Mouse (Mus musculus): ENCODE results near the gene Rufy2. TPM values are rescaled to one million over a fixed set of nuclear protein-coding genes. Genes with fewer than 3 reads are reported as not detected.

Gene Rufy2
- polyA plus RNA-seq, 1 experiment from 2014 or later, result 35.3 TPM

DNA sequence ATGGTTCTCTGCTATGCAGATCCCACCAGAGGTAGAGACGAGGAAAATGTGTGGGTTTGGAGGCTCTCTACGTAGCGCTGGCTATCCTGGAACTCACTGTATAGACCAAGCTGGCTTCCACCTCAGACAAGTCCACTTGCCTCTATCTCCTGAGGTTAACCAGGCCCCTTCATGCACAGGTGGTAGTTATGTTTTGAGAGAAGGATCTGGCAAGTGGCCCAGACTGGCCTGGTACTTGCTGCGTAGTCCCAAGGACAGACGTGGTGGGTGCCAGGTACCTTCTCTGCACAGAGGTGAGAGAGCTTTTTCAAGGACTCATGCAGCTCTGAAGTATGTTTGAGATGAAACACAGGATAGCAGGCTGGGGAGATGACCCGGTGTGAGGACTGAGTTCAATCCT, 4.5 kb downstream of the Rufy2 start:
- no peaks in the 10 kb centered on the region for H3K27me3 ChIP-seq
- H3K9ac ChIP-seq, result no peak overlapping the region
- peaks cover 63% of the 10 kb centered on the region for H3K36me3 ChIP-seq
- H3K9me3 ChIP-seq, result no peaks in the 10 kb centered on the region
- 92% methylated on average over 6 of the region's 6 CpGs for WGBS
- H3K4me2 ChIP-seq, result no peak overlapping the region
- ATAC-seq (ENCODE audit: insufficient number of reproducible peaks, insufficient read depth, low FRiP score, low TSS enrichment, low read depth), result no peak
- no peak overlapping the region for H3K4me3 ChIP-seq
- no peak overlapping the region for H3K27ac ChIP-seq
- peaks cover 10% of the 10 kb centered on the region for H3K4me1 ChIP-seq

GRCm38 (mm10) chr10:62987341-62987740, 7.3 kb downstream of the Rufy2 start:
- no peak overlapping the region for H3K9ac ChIP-seq
- H3K36me3 ChIP-seq, result peaks cover 88% of the 10 kb centered on the region

DNA sequence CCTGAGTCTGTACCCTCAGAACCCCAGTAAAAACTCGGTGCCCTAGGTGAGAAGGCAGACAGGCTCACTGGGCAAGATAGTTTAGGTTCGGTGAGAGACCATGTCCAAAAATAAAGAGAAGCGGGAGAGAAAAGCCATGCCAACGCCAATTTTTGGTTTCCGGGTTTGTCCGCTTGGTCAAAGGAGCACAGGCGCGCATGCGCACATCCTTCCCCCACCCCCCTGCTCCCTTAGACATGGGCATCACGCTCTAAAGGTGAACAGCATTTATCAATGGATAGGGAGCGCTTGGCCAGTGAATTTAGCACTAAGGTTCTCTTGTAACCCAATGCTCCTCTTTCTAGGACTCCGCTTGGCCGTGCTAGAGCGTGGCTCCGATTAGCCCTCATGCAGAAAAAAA, 10.6 kb downstream of the Rufy2 start:
- 91% methylated on average over 15 of the region's 15 CpGs for WGBS
- H3K4me1 ChIP-seq, result no peaks in the 10 kb centered on the region

More at GRCm38 (mm10) chr10:62987341-62987740, 7.3 kb downstream of the Rufy2 start:
- no peak overlapping the region for H3K4me3 ChIP-seq
- no peak overlapping the region for H3K4me2 ChIP-seq
- H3K27ac ChIP-seq, result no peak overlapping the region
- no peaks in the 10 kb centered on the region for H3K4me1 ChIP-seq
- no peaks in the 10 kb centered on the region for H3K27me3 ChIP-seq
- ATAC-seq (ENCODE audit: insufficient number of reproducible peaks, insufficient read depth, low FRiP score, low TSS enrichment, low read depth), result peak; percentile 26; the same call in 1 of the 2 replicates
- no peaks in the 10 kb centered on the region for H3K9me3 ChIP-seq
- 27% methylated on average over 3 of the region's 3 CpGs for WGBS

GRCm38 (mm10) chr10:62993991-62994390, 14.0 kb downstream of the Rufy2 start:
- WGBS, result 88% methylated on average over 7 of the region's 9 CpGs
- Histone ChIP-seq H3K4me1 (no peaks in the 10 kb centered on the region), H3K9me3 (no peaks in the 10 kb centered on the region), H3K9ac (no peak overlapping the region), H3K4me3 (no peak overlapping the region), H3K27me3 (no peaks in the 10 kb centered on the region), H3K27ac (no peak overlapping the region), H3K4me2 (no peak overlapping the region), H3K36me3 (peaks cover 90% of the 10 kb centered on the region)
- ATAC-seq (ENCODE audit: insufficient number of reproducible peaks, insufficient read depth, low FRiP score, low TSS enrichment, low read depth), result no peak

More for the DNA sequence above, 10.6 kb downstream of the Rufy2 start:
- H3K4me3 ChIP-seq, result no peak overlapping the region
- ATAC-seq (ENCODE audit: insufficient number of reproducible peaks, insufficient read depth, low FRiP score, low TSS enrichment, low read depth), result no peak
- H3K4me2 ChIP-seq, result no peak overlapping the region
- H3K9ac ChIP-seq, result no peak overlapping the region
- H3K27ac ChIP-seq, result no peak overlapping the region
- H3K36me3 ChIP-seq, result peaks cover 90% of the 10 kb centered on the region
- no peaks in the 10 kb centered on the region for H3K9me3 ChIP-seq
- no peaks in the 10 kb centered on the region for H3K27me3 ChIP-seq

GRCm38 (mm10) chr10:63000584-63000983, 20.6 kb downstream of the Rufy2 start:
- 71% methylated on average over 9 of the region's 9 CpGs for WGBS

DNA sequence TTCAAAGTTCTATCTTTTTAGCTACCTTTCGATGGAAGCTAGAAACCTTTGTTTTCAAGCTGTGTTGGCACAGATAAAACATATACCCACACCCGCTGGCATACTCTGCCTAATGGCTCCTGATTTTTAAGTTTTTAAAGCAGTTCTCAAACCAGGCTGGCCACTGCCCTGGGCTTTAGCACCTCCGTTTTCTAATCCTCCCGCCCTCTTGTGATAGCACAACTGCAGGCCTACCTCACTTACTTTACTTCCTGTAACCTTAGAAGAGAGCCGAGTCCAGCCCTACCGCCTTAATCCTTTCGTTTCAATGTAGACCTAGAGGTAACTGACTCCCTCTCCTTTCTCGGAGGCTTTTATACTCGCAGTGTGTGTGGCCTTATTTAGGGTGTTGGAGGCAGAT, 23.2 kb downstream of the Rufy2 start:
- WGBS, result 61% methylated on average over 9 of the region's 9 CpGs
- no peak overlapping the region for H3K4me3 ChIP-seq
- ATAC-seq (ENCODE audit: insufficient number of reproducible peaks, insufficient read depth, low FRiP score, low TSS enrichment, low read depth), result no peak
- H3K27me3 ChIP-seq, result no peaks in the 10 kb centered on the region
- H3K36me3 ChIP-seq, result peaks cover 89% of the 10 kb centered on the region
- H3K9ac ChIP-seq, result no peak overlapping the region
- no peak overlapping the region for H3K4me2 ChIP-seq
- no peaks in the 10 kb centered on the region for H3K9me3 ChIP-seq
- H3K4me1 ChIP-seq, result no peaks in the 10 kb centered on the region
- no peak overlapping the region; the same call in 1 of the 2 replicates for H3K27ac ChIP-seq

More at GRCm38 (mm10) chr10:63000584-63000983, 20.6 kb downstream of the Rufy2 start:
- Histone ChIP-seq H3K27me3 (no peaks in the 10 kb centered on the region), H3K9ac (no peak overlapping the region), H3K4me2 (no peak overlapping the region), H3K4me3 (no peak overlapping the region), H3K4me1 (no peaks in the 10 kb centered on the region), H3K36me3 (peaks cover 88% of the 10 kb centered on the region), H3K27ac (no peak overlapping the region), H3K9me3 (no peaks in the 10 kb centered on the region)
- no peak for ATAC-seq (ENCODE audit: insufficient number of reproducible peaks, insufficient read depth, low FRiP score, low TSS enrichment, low read depth)

DNA sequence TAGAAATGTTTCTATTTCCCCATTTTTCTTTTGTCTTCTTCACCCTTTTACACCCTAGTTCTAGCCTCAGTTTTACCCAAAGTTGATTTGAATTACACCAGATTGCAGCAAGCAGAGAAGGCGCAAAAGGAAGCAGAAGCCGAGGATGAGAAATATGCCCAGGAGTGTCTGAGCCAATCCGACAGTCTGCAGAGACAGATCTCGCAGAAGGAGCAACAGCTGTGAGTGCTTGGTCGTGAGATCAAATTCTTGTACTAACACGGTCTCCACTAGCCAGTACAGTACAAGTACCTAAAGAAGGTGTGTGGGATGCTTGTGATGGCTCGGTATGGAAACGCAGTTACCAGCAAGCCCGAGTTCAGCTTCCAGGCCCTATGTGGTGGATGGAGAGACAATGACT, 24.5 kb downstream of the Rufy2 start:
- no peak for ATAC-seq (ENCODE audit: insufficient number of reproducible peaks, insufficient read depth, low FRiP score, low TSS enrichment, low read depth)
- WGBS, result 90% methylated on average over 9 of the region's 9 CpGs
- no peak overlapping the region for H3K4me2 ChIP-seq
- H3K27ac ChIP-seq, result no peak overlapping the region
- peaks cover 92% of the 10 kb centered on the region for H3K36me3 ChIP-seq
- H3K9me3 ChIP-seq, result no peaks in the 10 kb centered on the region
- no peak overlapping the region for H3K9ac ChIP-seq
- no peak overlapping the region for H3K4me3 ChIP-seq
- no peaks in the 10 kb centered on the region for H3K4me1 ChIP-seq
- no peaks in the 10 kb centered on the region for H3K27me3 ChIP-seq

DNA sequence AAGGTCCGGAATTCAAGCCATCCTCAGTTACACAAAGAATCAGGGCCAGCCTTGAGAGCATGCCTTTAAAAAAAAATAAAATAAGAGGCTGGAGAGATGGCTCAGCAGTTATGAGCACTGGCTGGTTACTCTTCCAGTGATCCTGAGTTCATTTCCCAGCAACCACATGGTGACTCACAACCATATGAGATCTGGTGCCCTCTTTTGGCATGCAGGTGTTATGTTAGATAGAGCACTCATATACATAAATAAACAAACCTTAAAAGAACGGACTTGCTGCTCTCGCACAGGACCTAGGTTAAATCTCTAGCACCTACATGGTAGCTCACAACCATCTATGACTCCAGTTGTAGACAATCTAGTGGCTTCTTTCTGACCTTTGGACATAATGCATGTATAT, 28.2 kb downstream of the Rufy2 start:
- Histone ChIP-seq H3K9me3 (no peaks in the 10 kb centered on the region), H3K36me3 (peaks cover 90% of the 10 kb centered on the region), H3K4me2 (no peak overlapping the region), H3K27ac (no peak overlapping the region), H3K4me1 (no peaks in the 10 kb centered on the region), H3K9ac (no peak overlapping the region), H3K27me3 (no peaks in the 10 kb centered on the region), H3K4me3 (no peak overlapping the region)
- ATAC-seq (ENCODE audit: insufficient number of reproducible peaks, insufficient read depth, low FRiP score, low TSS enrichment, low read depth), result no peak
- WGBS, result 70% methylated on average over 3 of the region's 3 CpGs

DNA sequence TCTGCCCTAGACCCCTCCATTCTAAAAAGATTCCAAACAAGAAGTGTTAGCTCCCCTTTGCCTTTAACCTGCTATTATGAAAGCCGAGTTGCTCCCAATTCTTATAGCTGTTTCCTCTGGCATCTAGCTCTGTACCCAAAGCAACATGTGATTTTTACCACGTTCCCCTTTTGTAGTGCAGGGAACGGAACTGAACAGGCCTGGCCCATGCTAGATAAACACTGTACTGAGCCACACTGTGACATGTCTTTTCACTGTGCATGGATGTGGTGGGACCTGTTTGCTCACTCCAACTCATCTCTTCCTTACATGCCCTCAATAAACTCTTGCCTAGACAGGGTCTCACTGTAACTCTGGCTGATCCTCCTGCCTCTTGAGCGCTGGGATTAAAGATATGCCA, 30.2 kb downstream of the Rufy2 start:
- Histone ChIP-seq H3K4me2 (no peak overlapping the region), H3K36me3 (peaks cover 90% of the 10 kb centered on the region), H3K9ac (no peak overlapping the region), H3K9me3 (no peaks in the 10 kb centered on the region), H3K27ac (no peak overlapping the region), H3K4me3 (no peak overlapping the region), H3K4me1 (no peaks in the 10 kb centered on the region), H3K27me3 (no peaks in the 10 kb centered on the region)
- no peak for ATAC-seq (ENCODE audit: insufficient number of reproducible peaks, insufficient read depth, low FRiP score, low TSS enrichment, low read depth)
- 79% methylated on average over 4 of the region's 4 CpGs for WGBS

DNA sequence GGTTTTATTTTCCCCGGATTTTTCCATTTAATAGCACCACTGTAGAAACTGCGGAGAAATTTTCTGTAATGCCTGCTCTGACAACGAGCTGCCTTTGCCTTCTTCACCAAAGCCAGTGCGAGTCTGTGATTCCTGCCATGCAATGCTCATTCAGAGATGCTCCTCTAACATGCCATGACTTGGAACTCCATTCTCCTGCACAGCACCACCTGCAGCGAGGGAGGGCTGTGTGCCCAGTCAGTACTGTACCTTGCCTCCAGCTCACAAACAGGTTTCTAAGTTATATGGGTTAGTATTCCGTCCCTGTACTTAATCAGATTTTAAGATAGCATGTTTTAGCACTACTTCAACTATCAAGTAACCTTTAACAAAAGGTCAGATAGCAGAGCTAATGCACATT, 31.5 kb downstream of the Rufy2 start:
- no peak overlapping the region for H3K4me3 ChIP-seq
- no peak overlapping the region for H3K4me2 ChIP-seq
- no peak for ATAC-seq (ENCODE audit: insufficient number of reproducible peaks, insufficient read depth, low FRiP score, low TSS enrichment, low read depth)
- no peaks in the 10 kb centered on the region for H3K9me3 ChIP-seq
- H3K9ac ChIP-seq, result no peak overlapping the region
- 85% methylated on average over 6 of the region's 6 CpGs for WGBS
- H3K27ac ChIP-seq, result no peak overlapping the region
- peaks cover 92% of the 10 kb centered on the region for H3K36me3 ChIP-seq
- H3K4me1 ChIP-seq, result no peaks in the 10 kb centered on the region
- H3K27me3 ChIP-seq, result no peaks in the 10 kb centered on the region

- H3K4me2 ChIP-seq, result no peak overlapping the region
- H3K9me3 ChIP-seq, result no peaks in the 10 kb centered on the region
- no peak overlapping the region for H3K27ac ChIP-seq
- H3K9ac ChIP-seq, result no peak overlapping the region
- H3K4me3 ChIP-seq, result no peak overlapping the region
- no peaks in the 10 kb centered on the region for H3K27me3 ChIP-seq
- no peak for ATAC-seq (ENCODE audit: insufficient number of reproducible peaks, insufficient read depth, low FRiP score, low TSS enrichment, low read depth)
- H3K4me1 ChIP-seq, result no peaks in the 10 kb centered on the region
- WGBS, result 80% methylated on average over 3 of the region's 3 CpGs
- H3K36me3 ChIP-seq, result peaks cover 88% of the 10 kb centered on the region
These were observed 33.5 kb downstream of the Rufy2 start for GRCm38 (mm10) chr10:63013476-63013875.

DNA sequence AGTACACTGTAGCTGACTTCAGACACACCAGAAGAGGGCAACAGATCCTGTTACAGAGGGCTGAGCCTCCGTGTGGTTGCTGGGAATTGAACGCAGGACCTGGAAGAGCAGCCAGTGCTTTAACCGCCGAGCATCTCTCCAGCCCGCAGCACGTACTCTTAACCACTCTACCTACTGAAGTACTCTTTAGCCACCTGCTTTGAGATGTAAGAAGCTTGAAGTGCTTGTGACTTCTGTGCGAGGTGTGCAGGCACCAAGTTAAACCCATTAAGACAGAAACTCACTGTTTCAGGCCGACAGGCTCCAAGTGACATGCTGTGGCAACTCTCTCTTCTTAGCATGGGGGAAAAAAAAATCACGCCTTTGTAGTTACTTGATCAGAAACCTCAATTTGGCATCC, 34.1 kb downstream of the Rufy2 start:
- no peak for ATAC-seq (ENCODE audit: insufficient number of reproducible peaks, insufficient read depth, low FRiP score, low TSS enrichment, low read depth)
- Histone ChIP-seq H3K27ac (no peak overlapping the region), H3K9me3 (no peaks in the 10 kb centered on the region), H3K27me3 (no peaks in the 10 kb centered on the region), H3K9ac (no peak overlapping the region), H3K4me3 (no peak overlapping the region), H3K36me3 (peaks cover 83% of the 10 kb centered on the region), H3K4me1 (no peaks in the 10 kb centered on the region), H3K4me2 (no peak overlapping the region)
- WGBS, result 86% methylated on average over 9 of the region's 9 CpGs

GRCm38 (mm10) chr10:63019304-63019703, 39.3 kb downstream of the Rufy2 start:
- H3K27ac ChIP-seq, result no peak overlapping the region
- H3K9me3 ChIP-seq, result no peaks in the 10 kb centered on the region
- H3K4me3 ChIP-seq, result no peak overlapping the region
- no peak overlapping the region for H3K4me2 ChIP-seq
- no peaks in the 10 kb centered on the region for H3K27me3 ChIP-seq
- ATAC-seq (ENCODE audit: insufficient number of reproducible peaks, insufficient read depth, low FRiP score, low TSS enrichment, low read depth), result no peak
- H3K9ac ChIP-seq, result no peak overlapping the region
- peaks cover 37% of the 10 kb centered on the region for H3K36me3 ChIP-seq
- peaks cover 20% of the 10 kb centered on the region for H3K4me1 ChIP-seq
- 88% methylated on average over 6 of the region's 6 CpGs for WGBS
